Mouse (Mus musculus) stomach, postnatal 0 days (tissue): ENCODE measurements around the gene Mgmt.

Experiments used
- CTCF ChIP-seq: IDR thresholded peaks from 2 replicates; pipeline ENCODE4 v1.5.1; 2016; ENCODE audit warnings: antibody characterized with exemption, low read depth, mild to moderate bottlenecking, moderate library complexity
- EP300 ChIP-seq: optimal IDR thresholded peaks from 2 replicates; pipeline ENCODE3; 2016; ENCODE audit warnings: antibody characterized with exemption

- no peak for TF ChIP-seq CTCF
- no peak for TF ChIP-seq EP300
These were observed 110.9 kb downstream of the Mgmt start for GRCm38 (mm10) chr7:137005293-137005692.
